Mouse (Mus musculus) lung, embryonic 14.5 days (tissue): ENCODE results near the gene C2cd2. TPM values are rescaled to one million over a fixed set of nuclear protein-coding genes. Genes with fewer than 3 reads are reported as not detected.
"Not testable (repeated sequence)": the region's sequence is repeated elsewhere in the genome, so short reads cannot be mapped to it uniquely, and the experiment has no call there.

Source experiments
- ATAC-seq: fragments of 200-750 bp; cut with Nextera tagmentation; 2 replicates; pipeline ENCODE4 v1.8.0; 2017; ENCODE audit warnings: mild to moderate bottlenecking, moderate TSS enrichment, moderate library complexity; ENCODE audit not compliant: insufficient read depth
- DNase-seq: peaks from one replicate; pipeline ENCODE4 v3.0.0-alpha.2; 2015
- H3K27ac ChIP-seq: fragments of 300-500 bp; sonication (generic); 2 replicates; pipeline ENCODE4 v1.5.1; 2014; ENCODE audit warnings: low read depth, mild to moderate bottlenecking, moderate library complexity
- H3K27me3 ChIP-seq: fragments of 300-500 bp; sonication (generic); 2 replicates; pipeline ENCODE4 v1.6.1; 2014; ENCODE audit warnings: low read length, control low read depth; ENCODE audit not compliant: insufficient read depth
- H3K36me3 ChIP-seq: fragments of 300-500 bp; sonication (generic); 2 replicates; pipeline ENCODE4 v1.6.1; 2014; ENCODE audit warnings: control low read depth; ENCODE audit not compliant: insufficient read depth
- H3K4me1 ChIP-seq: fragments of 300-500 bp; sonication (generic); 2 replicates; pipeline ENCODE4 v1.6.1; 2014; ENCODE audit warnings: antibody characterized with exemption, control low read depth; ENCODE audit not compliant: insufficient read depth
- H3K4me2 ChIP-seq: fragments of 300-500 bp; sonication (generic); 2 replicates; pipeline ENCODE4 v1.6.1; 2014; ENCODE audit warnings: mild to moderate bottlenecking
- H3K4me3 ChIP-seq: fragments of 300-500 bp; sonication (generic); 2 replicates; pipeline ENCODE4 v1.5.1; 2014; ENCODE audit warnings: low read depth, low read length
- H3K9ac ChIP-seq: fragments of 300-500 bp; sonication (generic); 2 replicates; pipeline ENCODE4 v1.6.1; 2014
- H3K9me3 ChIP-seq: fragments of 300-500 bp; sonication (generic); 2 replicates; pipeline ENCODE4 v1.6.1; 2016; ENCODE audit warnings: low read depth, low read length, control low read depth
- CTCF ChIP-seq: IDR thresholded peaks from 2 replicates; pipeline ENCODE4 v1.5.1; 2016; ENCODE audit warnings: antibody characterized with exemption, low read depth
- WGBS: fragments of 180-500 bp; shearing (Covaris S2); extraction: QIAGEN DNeasy Blood & Tissue Kit; methylation state at CpG from one replicate; pipeline ENCODE4 v1.1.7; 2014; 5-methylcytosine and 5-hydroxymethylcytosine counted together
- polyA plus RNA-seq: library from polyadenylated mRNA; unstranded; fragments of >200 nt; fragmentation: Nextera tagmentation; extraction: Ambion mirVana; gene quantifications from 2 replicates; pipeline ENCODE4 v1.2.1, GENCODE M21; 2014

The C2cd2 gene
- 22.7 and 24.1 TPM in 2 replicates for polyA plus RNA-seq

DNA sequence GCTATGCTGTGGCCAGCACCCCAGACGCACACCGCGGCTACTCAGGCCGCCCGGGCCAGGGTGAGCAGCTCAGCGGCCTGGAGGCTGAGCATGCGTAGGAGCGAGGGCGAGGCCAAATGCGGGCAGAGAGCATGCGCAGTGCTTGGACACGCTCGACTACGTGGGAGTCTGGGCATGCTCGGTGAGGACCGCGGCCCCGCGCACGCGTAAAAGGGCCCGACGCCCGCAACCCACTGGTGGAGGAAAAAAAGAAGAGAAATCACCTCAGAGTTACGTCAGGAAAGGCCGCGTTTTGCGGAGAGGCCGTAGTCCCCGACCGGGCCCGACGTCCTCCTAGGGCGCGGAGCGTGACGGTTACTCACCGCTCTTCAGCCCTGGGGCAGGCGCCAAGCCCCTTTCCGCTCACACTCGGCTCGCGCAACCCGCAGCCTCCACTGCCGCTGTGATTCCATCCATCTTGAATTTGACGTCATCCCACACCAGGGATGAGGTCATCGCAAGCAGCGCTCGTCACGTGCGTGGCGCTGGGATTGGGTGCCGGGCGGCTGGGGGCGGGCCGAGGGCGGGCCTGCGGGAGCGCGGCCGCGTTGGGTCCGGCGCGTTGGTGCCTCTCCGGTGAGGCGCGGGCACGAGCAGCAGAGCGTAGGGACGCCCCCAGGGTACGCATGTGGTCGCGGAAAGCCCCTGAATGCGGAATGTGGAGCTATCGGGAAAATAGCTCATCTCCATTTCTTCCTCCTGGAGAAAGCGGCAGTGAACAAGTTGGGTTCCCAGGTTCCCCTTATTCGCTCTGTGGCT lies at the start of gene C2cd2, which contains the start of gene Zbtb21:
Gene C2cd2 (minus strand): TSS at position 448 of the 798 bp plus-strand sequence.
Gene Zbtb21 (minus strand): TSS at position 472 of the 798 bp plus-strand sequence.
- Histone ChIP-seq H3K9ac (peak within 1 kb of the TSS; percentile 85), H3K36me3 (no peaks in the 10 kb centered on the region), H3K9me3 (no peaks in the 10 kb centered on the region), H3K27me3 (no peaks in the 10 kb centered on the region), H3K4me1 (peaks cover 5% of the 10 kb centered on the region; the same call in 1 of the 2 replicates), H3K27ac (peak within 1 kb of the TSS; percentile 97), H3K4me2 (peak within 1 kb of the TSS; percentile 77), H3K4me3 (peak within 1 kb of the TSS; percentile 73)
- TF ChIP-seq CTCF, result no peak
- peak; percentile 98 for DNase-seq
- under 1% methylated on average over 78 of the region's 78 CpGs for WGBS
- peak; percentile 99 for ATAC-seq

DNA sequence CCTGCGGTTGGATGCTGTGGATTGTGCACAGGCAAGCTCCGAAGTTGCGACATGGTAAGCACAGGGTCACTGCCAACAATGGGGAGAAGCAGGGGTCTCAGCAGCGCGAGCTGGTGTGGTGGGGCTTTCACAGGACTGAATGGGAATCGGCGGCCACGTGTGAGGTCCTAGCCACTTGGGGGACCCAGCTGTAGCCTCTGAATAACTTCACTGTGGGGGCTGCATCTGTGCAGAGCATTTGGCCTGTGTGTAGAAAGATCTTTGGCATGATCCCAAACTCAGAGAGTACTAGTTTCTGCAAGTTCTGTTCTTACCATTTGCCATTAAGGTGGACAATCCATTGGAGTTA lies 35.0 kb upstream of the C2cd2 start:
- WGBS, result 1% methylated on average over 8 of the region's 8 CpGs
- peak overlapping the region; percentile 55 for H3K9ac ChIP-seq
- H3K4me1 ChIP-seq, H3K27me3 ChIP-seq, H3K9me3 ChIP-seq, H3K36me3 ChIP-seq: not testable (repeated sequence)
- ATAC-seq, result peak; percentile 73
- peak overlapping the region; percentile 74 for H3K4me2 ChIP-seq
- DNase-seq, result peak; percentile 21
- H3K4me3 ChIP-seq, result peak overlapping the region; percentile 51
- H3K27ac ChIP-seq, result peak overlapping the region; percentile 88

GRCm38 (mm10) chr16:97996616-97997382 lies 34.4 kb upstream of the C2cd2 start, which contains the start of gene B230307C23Rik:
TSS of gene B230307C23Rik (plus strand) at chr16:97997315.
- Histone ChIP-seq H3K9me3 (peaks cover under 1% of the 10 kb centered on the region; the same call in 1 of the 2 replicates), H3K36me3 (no peaks in the 10 kb centered on the region), H3K4me3 (peak within 1 kb of the TSS; percentile 51), H3K27me3 (no peaks in the 10 kb centered on the region), H3K9ac (peak within 1 kb of the TSS; percentile 55), H3K27ac (peak within 1 kb of the TSS; percentile 88), H3K4me2 (peak within 1 kb of the TSS; percentile 74), H3K4me1 (no peaks in the 10 kb centered on the region; the same call in 1 of the 2 replicates)
- peak; percentile 93 for DNase-seq
- no peak for TF ChIP-seq CTCF
- peak; percentile 99 for ATAC-seq
- 3% methylated on average over 22 of the region's 22 CpGs for WGBS

- Histone ChIP-seq H3K27ac (peak overlapping the region; percentile 88), H3K36me3 (no peaks in the 10 kb centered on the region), H3K27me3 (no peaks in the 10 kb centered on the region), H3K9me3 (no peaks in the 10 kb centered on the region; the same call in 1 of the 2 replicates), H3K4me1 (no peaks in the 10 kb centered on the region; the same call in 1 of the 2 replicates), H3K4me3 (peak overlapping the region; percentile 51), H3K4me2 (peak overlapping the region; percentile 74), H3K9ac (peak overlapping the region; percentile 55)
- WGBS, result 23% methylated on average over 1 of the region's 1 CpGs
- DNase-seq (peak; percentile 19), ATAC-seq (no peak)
- no peak for TF ChIP-seq CTCF
These were observed 33.6 kb upstream of the C2cd2 start for GRCm38 (mm10) chr16:97995849-97996615.

GRCm38 (mm10) chr16:97992477-97992876 lies 30.1 kb upstream of the C2cd2 start:
- H3K27me3 ChIP-seq, H3K9me3 ChIP-seq, H3K36me3 ChIP-seq, H3K4me2 ChIP-seq, H3K9ac ChIP-seq, H3K27ac ChIP-seq, ATAC-seq, DNase-seq, H3K4me3 ChIP-seq, H3K4me1 ChIP-seq: not testable (repeated sequence)
- 73% methylated on average over 3 of the region's 3 CpGs for WGBS

DNA sequence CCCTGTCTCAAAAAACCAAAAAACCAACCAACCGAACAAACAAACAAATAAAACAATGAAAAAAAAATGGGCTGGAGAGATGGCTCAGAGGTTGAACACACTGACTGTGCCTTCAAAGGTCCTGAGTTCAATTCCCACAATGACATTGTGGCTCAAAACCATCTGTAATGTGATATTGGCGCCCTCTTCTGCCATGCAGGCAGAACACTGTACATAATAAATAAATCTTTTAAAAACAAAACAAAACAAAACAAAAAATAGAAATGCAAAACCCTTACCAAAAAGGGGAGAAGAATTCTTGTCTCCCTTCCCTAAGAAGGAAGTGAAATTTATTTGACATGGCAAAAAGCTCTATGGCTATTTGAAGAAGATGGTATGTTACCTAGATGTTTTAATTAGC lies 29.1 kb upstream of the C2cd2 start:
- H3K9ac ChIP-seq, result no peak overlapping the region
- H3K9me3 ChIP-seq, result no peaks in the 10 kb centered on the region
- no peaks in the 10 kb centered on the region for H3K36me3 ChIP-seq
- 82% methylated on average over 2 of the region's 2 CpGs for WGBS
- no peak overlapping the region for H3K27ac ChIP-seq
- no peak overlapping the region for H3K4me2 ChIP-seq
- no peaks in the 10 kb centered on the region for H3K27me3 ChIP-seq
- ATAC-seq (no peak), DNase-seq (no peak)
- no peak overlapping the region for H3K4me3 ChIP-seq
- no peaks in the 10 kb centered on the region for H3K4me1 ChIP-seq
- no peak for TF ChIP-seq CTCF
